Mouse (Mus musculus) T-helper 17 cell (primary cell): Measurements from ENCODE around the gene Cnpy2.
"Not testable (repeated sequence)": the region's sequence is repeated elsewhere in the genome, so short reads cannot be mapped to it uniquely, and the experiment has no call there.

ENCODE experiments used
- in situ Hi-C, 2 experiments: fragments of 300-600 bp; cut with MboI, MseI; formaldehyde crosslinking; loops; 1 replicate in 1 of 2; 2 replicates in 1 of 2; pipeline ENCODE4 v1.15.1; 2025; ENCODE audit warnings: high pct_unique_total_duplicates in 2 of 2

Gene Cnpy2

DNA sequence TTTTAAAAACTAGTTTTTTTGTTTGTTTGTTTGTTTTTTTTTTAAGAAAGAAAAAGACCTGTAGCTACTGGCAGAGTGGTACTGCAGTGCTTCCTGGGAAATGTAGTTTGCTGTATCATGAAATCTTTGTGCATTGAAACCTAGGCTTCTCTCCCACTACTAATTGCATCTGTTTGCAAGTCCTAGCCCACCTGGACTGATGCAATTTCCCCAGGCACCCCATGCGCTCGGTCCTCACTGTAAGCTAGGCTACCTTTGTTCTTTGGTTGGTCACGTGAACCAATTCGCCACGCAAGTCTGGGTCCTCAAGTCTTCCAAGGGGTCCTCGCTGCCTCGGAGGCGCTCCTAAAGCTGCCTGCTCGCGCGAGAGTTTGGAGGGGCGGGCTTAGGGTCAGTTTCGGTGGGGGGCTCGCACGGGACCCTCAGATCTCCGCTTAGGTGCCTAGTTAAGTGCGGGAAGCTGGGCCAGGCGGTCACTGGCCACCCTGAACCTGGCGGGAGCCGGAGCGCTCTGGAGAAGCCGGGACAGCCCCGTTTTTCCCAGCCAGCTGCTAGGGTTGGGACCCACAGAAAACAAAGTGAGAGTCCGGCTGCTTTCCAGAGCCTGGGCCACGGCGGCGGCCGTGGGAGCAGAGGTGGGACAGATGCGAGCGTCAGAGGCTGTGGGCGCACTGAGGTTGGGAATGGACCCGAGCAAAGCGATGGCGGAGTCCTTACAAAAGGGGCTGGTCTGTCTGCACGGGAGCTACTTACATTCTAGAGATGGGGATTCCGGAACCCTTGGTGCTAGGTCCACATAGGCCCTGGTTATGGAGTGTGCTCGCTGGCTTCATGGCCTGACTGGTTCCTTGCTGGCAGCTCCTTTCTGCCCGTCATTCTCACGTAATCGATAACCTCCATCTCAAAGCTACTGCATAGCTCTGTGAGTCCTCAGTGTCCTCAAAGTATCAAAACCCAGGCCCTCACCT is at the start of gene Cnpy2:
TSS of gene Cnpy2 (plus strand) at position 319 of the 968 bp plus-strand sequence.
- in situ Hi-C loops: no loop called here

DNA sequence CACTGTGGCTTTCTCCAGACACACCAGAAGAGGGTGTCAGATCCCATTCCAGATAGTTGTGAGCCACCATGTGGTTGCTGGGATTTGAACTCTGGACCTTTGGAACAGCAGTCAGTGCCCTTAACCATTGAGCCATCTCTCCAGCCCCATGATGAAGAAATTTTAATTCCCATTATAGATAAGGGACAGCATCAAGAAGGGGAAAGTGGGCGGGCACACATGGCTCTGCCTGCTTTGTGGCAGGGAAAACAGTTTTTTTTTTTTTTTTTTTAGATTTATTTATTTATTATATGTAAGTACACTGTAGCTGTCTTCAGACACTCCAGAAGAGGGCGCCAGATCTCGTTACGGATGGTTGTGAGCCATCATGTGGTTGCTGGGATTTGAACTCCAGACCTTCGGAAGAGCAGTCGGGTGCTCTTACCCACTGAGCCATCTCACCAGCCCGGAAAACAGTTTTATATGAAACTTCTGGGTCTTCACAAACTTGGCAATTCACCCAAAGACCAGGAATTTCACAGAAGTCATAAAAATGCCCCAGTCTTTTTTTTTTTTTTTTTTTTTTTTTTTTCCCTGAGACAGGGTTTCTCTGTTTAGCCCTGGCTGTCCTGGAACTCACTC is 49.3 kb upstream of the Cnpy2 start:
- in situ Hi-C loops: not testable (repeated sequence)

DNA sequence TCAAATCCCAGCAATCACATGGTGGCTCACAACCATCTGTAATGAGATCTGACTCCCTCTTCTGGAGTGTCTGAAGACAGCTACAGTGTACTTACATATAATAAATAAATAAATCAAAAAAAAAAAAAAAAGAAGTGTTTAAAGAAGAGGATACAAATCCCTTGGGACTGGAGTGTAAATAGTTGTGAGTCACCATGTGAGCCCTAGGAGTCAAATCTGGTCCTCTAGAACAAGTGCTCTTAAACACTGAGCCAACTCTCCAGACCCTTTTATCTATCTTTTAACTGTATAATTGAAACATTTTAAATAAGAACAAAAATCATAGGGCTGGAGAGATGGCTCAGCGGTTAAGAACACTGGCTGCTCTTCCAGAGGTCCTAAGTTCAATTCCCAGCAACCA is 46.9 kb upstream of the Cnpy2 start:
- in situ Hi-C loops: not testable (repeated sequence)

DNA sequence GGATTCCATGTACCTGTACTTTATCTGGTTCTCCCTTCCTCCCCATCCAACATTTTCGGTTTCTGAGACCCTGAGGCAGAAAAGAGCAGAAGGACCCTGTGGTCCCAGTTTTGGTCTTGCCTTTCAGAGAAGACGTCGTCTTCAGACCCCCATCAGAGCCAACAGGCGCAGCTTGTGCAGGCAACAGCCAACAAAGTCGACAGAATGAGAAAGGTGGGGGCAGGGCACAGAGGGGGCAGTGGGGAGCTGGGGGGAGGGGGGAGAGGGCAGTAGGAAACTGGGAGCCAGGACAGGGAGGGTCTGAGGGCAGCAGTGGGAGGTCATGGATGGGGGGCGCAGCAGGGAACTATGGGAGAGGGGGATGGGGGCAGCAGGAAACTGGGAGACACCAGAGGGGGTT is 44.1 kb upstream of the Cnpy2 start:
- in situ Hi-C loops: no loop called here

DNA sequence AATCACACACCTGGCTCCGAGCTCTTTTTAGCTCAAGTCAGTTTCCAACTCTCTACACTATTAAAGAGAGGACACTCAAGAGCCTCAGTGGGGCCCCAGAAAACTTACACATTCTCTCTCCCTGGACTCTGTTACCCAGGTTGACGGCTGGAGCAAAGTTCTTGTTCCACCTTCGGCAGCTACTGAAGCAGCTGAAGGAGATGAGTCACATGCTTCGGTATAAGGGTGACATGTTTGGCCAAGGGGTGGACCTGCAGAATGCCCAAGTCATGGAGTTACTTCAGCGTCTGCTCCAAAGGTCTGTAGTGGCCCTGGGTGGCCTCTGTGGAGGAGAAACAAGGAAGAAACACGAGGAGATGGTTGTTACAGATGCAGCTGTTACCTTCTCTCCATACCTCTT is 41.3 kb upstream of the Cnpy2 start:
- in situ Hi-C loops: loop anchor here in 1 of 2 experiments (5.0 kb wide), 1 partner anchor 64 kb away; no protein-coding TSS in a partner anchor

DNA sequence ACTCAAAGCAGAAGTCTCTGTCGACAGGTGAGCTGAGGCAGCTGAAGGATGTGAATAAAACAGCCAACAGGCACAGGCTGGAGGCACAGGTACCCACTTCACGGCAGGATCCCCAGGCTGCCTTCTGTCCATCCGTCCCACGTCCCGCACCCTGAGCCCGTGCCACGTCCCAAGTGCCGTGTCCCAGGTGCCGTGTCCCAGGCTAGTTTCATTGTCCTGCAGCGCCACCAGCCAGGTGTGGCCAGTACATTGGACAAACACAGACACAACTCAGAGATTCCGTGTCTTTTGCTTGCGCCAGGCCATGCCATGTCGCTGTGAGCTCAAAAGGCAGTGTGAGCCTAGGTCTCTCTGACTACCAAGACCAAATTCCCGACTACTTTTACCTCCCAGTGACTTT is 40.6 kb upstream of the Cnpy2 start:
- in situ Hi-C loops: loop anchor here in 1 of 2 experiments (5.0 kb wide), 1 partner anchor 64 kb away; no protein-coding TSS in a partner anchor

DNA sequence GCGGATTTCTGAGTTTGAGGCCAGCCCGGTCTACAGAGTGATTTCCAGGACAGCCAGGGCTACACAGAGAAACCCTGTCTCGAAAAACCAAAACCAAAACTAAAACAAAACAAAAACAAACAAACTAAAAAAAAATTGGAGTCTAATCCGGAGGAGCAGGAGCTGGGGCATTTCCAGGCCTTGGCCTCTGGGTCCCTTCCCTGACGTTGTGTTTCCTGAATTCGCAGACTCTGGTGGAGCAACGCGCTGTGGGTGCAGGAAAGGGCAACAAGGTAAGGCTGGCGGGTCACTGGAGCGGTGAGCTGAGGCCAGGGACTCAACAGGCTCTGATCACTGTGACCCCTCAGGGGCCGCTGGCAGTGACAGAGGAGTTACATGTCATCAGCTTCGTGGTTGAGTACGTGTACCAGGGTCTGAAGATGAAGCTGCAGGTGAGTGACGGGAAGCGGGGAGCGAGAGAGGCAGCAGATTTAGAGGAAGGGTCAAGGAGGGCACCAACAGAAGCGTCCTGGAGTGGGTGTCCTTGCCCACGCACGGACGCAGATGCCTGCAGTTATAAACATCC is 39.3 kb upstream of the Cnpy2 start:
- in situ Hi-C loops: loop anchor here in 1 of 2 experiments (5.0 kb wide), 1 partner anchor 66 kb away; no protein-coding TSS in a partner anchor

DNA sequence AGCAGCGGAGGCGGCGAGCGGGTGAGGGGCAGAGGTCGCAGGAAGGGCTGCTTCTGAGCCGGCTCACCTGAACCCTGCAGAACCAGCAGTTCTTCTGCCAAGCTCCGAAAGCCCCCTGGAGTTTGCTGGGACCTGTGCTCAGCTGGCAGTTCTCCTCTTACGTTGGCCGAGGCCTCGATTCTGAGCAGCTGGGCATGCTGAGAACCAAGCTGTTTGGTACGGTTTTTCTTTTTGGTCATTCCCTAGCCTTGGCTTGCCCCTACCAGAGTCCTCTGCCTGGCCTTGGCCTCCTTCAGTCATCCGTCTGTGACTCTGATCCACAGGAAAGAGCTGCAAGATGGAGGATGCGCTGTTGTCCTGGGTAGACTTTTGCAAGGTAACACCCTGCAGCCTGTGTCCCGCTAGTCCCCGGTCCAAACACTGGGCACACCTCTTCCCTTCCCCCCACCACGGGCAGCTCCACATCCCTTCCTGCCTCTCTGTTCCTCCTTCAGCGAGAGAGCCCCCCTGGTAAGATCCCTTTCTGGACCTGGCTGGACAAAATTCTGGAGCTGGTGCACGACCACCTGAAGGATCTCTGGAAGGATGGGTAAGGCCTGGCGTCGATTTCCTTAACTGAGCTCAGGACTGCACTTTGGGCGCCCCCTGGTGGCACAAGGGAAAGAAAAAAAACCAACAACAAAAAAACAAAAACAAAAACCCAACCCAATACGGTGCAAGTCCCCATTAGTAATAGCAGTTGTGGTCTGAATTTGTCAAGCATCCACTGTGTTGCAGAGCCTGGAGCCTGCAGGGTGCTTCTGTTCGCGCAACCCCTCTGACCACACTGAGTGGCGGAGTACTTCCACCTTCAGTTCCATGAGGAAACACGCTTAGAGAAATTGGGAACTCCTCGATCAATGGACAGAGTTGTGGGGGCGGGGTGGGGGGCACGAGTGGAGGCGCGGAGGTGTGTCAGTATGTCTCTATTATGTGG is 38.4 kb upstream of the Cnpy2 start:
- in situ Hi-C loops: loop anchor here in 1 of 2 experiments (5.0 kb wide), 1 partner anchor 67 kb away; no protein-coding TSS in a partner anchor

DNA sequence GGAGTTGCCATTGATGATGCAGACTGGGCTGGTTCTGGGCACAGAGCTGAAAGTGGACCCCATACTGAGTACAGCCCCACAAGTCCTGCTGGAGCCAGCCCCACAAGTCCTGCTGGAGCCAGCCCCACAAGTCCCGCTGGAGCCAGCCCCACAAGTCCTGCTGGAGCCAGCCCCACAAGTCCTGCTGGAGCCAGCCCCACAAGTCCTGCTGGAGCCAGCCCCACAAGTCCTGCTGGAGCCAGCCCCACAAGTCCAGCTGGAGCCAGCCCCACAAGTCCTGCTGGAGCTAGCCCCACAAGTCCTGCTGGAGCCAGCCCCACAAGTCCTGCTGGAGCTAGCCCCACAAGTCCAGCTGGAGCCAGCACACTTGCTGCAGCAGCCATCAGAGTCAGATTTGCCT is 31.7 kb upstream of the Cnpy2 start:
- in situ Hi-C loops: not testable (repeated sequence)

DNA sequence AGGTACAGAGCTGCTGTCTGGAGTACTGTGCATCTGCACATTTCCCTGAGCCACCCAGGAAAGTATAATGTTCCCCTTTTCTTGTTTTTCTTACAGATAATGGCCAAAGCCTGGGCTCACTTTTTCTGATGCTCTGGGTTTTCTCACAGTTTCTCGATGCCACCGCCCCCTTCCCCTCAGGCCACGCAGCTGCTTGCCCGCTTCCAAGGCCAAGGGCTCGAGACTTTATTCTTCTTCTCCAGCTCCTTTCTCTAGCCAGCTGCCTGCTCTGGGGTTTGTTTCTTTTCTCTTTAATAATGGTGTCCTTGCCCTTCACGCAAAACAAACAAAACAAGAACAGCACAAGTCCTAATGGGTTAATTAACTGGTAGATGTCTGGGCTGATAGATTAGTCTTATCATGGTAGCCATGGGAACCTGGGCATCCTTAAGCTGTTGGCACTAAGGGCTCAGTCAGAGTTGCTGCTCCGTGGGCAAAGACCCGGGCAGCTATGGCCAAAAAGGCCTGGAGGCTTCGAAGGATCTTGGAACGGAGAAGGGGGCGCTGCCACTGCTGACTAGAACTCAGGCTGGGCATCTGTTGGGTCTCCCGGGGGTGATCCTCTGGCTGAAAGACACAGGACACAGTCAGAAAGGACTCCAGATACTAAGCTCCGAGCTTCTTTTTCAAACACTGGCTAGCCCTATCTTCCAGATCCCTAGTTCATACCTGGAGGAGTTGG is 25.7 kb upstream of the Cnpy2 start:
- in situ Hi-C loops: no loop called here

DNA sequence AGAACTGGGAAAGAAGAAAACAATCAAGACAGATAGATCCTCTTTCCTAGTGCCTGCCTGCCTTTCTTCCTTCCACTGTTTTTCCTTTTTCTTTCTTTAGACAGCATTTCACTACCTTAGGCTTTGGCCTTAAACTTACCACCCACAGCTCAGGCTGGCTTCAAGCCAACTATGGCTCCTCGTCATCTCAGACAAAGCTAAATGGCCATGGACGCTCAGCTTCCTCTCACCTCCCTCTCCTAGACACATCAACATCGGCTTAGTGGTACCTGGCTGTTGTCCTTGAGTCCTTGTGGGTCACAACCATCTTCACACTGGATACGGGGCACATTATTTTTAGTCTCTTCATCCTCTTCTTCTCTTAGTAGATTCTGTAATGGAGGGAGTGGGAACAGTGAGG is 25.0 kb upstream of the Cnpy2 start:
- in situ Hi-C loops: no loop called here

DNA sequence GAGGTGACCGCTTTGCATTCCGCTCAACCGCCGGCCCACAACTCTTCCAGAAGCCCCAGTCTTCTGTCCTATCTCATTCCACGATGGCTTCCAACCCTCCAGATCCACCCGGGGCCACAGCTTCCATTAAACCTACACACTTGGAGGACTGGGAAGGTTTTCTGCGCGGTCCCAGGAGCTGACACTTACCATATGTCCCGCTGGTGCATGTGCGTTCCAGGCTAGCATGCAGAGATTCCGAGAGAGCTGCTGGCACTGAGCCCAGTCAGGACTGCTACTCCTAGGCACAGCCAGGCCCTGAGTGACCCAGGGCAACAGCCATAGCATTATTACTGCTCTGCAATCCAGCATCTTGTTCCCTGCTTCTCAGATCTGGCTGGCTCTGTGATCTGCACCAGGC is 24.6 kb upstream of the Cnpy2 start:
- in situ Hi-C loops: no loop called here

DNA sequence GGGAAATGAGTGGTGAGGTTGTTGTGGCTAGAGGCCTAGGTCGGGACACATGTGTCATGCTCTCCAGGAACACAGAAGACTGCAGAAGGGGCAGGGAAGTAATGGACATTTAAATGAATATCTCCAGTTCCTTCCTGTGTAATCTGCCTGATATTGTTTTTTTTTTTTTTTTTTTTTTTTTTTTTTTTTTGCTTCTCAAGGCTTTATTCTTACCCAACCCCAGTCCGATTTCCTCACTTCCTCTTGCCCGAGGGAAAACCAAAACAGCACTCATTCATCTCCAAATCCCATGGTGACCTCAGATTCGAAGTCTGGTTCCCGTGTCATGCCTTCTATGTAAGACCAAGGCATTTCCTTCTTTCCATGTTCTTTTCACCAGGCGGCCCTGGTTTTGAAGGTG is 24.0 kb upstream of the Cnpy2 start:
- in situ Hi-C loops: no loop called here

DNA sequence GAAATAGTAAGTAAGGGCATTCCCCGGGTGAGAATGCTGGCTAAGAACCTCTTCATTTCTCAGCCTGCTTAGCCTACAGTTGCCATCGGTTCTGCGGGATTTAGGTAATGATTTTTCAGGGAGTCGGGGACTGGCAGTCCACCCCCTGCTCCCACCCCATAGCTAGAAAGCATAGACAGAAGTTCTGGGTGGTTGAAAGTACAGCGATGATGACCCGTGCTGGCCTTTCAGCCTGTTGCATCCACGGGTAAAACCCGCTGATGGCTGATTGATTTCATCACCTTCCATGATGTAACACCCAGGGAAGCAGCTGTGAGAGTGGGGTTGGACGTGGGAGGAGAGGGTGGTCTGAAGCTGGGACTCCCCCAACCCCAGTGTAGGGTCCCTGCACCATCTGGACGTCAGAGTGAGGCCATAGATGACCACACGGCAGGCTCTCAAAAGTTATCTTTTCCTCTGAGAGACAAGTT is 23.5 kb upstream of the Cnpy2 start, which contains the start of gene Il23a:
TSS of gene Il23a (minus strand) at position 51 of the 470 bp plus-strand sequence.
- in situ Hi-C loops: no loop called here

DNA sequence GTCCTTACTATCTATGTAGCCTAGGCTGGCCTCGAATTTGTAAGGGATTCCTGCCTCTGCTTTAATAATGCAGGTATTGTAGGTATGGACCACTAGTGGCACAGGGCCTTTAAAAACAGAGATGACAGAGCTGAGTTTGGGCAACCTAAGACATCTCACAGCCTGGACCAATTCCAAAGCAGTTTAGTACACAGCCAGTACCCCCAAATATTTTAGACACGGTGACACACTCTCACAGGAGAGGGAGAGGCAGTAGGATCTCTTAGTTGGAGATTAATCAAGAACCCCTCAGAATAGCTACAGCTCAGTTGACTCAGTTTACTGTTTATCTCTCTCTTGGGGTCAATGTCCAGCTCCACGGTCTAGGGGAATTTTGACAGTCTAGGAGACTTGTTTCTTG is 19.9 kb upstream of the Cnpy2 start:
- in situ Hi-C loops: no loop called here

DNA sequence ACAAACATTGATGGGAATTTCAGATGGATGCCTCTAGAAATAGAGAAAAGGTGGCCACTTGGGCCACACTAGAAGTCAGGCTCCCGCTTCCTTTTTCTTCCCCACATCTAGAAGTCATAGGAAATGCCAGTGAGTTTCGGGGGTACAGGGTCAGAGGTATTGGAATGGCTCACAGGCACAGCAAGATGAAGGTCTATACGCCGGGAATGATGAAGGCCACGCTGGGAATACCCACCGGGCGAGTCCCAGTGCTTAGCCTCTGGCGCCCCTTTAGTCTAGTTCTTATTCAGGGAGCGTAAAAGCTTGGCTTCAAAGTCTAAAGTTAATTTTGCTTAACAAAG is 19.5 kb upstream of the Cnpy2 start:
- in situ Hi-C loops: no loop called here

DNA sequence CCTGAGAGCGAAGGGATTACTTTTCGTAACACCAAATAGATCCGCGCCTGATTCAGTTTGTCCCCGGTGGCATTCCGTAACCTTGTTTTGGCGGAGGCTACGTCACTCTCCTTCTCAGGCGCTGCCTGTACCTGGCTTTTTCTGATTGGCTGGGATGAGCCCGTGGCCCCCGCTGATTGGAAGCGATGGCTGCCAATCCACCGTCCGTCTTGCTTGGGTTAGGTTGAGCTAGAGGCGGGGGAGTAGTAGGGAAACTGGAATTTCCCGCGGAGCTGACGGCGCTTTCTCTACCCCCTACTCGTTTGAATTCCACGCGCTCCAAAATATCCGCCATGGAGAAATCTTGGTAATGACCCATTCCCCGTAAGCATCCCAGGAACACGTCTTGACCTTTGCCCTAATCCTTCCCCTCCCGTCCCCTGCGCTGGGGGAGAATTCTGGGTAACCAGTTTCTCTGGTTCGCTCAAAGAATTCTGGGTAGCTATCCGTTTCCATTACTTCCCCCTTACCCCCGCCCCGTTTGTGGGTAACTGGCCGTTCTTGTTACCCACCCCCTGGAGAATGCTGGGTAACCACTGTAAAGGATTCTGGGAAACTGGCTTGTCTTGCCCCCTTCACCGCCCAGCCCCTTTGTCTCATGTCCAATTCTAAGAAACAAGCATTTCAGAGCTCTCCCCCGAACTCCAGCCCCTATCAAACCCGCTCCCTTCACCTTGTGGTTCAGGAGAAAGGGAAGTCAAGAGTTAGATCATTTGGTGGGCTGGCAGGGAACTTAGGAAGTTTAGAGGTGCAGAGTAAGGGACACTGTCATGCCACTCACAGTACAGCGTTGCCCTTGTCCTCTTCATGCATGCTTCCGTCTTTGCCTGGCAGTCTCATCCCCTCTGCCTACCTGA is 18.9 kb upstream of the Cnpy2 start, which contains the start of gene Pan2:
TSS of gene Pan2 (plus strand) at position 210 of the 896 bp plus-strand sequence.
- in situ Hi-C loops: no loop called here

DNA sequence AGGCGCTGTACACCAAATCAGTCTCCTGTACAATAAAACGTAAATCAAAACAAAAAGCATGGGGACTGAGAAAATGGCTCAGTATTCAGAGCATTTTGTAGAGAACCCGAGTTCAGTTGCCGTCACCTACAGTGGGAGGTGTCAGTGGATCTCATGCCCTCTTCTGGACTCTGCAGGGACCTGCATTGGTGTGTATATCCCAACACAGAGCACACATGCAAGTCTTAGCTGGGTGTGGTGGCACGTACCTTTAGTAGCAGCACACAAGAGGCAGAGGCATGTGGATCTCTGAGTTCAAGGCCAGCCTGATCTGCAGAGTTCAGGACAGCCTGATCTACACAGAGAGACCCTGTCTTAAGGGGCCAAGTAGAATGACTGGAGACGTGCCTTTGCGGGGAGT is 12.6 kb upstream of the Cnpy2 start:
- in situ Hi-C loops: no loop called here

DNA sequence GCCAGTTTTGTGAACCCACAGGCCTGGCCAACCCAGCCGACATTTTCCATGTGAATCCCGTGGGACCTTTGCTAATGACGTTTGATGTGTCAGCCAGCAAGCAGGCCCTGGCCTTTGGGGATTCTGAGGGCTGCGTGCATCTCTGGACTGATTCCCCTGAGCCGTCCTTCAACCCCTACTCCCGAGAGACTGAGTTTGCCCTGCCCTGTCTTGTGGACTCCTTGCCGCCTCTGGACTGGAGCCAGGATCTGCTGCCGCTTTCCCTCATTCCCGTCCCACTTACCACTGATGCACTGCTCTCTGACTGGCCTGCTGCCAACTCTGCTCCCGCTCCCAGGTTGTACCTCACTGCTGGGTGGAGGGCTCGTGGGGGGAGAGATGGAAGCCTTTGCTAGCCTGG is 12.1 kb upstream of the Cnpy2 start:
- in situ Hi-C loops: no loop called here
